Mouse (Mus musculus): ENCODE data around the gene Gm11549. TPM values are rescaled to one million over a fixed set of nuclear protein-coding genes. Genes with fewer than 3 reads are reported as not detected.

The Gm11549 gene
- polyA plus RNA-seq, 1 experiment: 0.30 TPM

GRCm38 (mm10) chr3:36473222-36473621 lies 48.4 kb downstream of the Gm11549 start:
- Histone ChIP-seq H3K36me3 (ENCODE audit: control insufficient read depth, insufficient read depth, low read length) (no peaks in the 10 kb centered on the region), H3K4me1 (replicated peaks; ENCODE audit: control insufficient read depth, insufficient read depth, low read length) (peaks cover 13% of the 10 kb centered on the region), H3K27ac (ENCODE audit: control insufficient read depth, insufficient read depth, low read length) (no peak overlapping the region), H3K27me3 (ENCODE audit: control insufficient read depth, insufficient read depth, low read length) (no peaks in the 10 kb centered on the region), H3K4me3 (ENCODE audit: control insufficient read depth, insufficient read depth, low read length) (no peak overlapping the region)
- TF ChIP-seq POLR2A (IDR thresholded peaks at IDR 0.05; ENCODE audit: control insufficient read depth, extremely low read depth, insufficient read depth, low read length, poor library complexity) (no peak), CTCF (IDR thresholded peaks at IDR 0.05; ENCODE audit: borderline replicate concordance, control insufficient read depth, extremely low read depth, insufficient read depth, low read length, poor library complexity) (no peak)
- DNase-seq: no peak
- 74% methylated on average over 5 of the region's 5 CpGs for WGBS

DNA sequence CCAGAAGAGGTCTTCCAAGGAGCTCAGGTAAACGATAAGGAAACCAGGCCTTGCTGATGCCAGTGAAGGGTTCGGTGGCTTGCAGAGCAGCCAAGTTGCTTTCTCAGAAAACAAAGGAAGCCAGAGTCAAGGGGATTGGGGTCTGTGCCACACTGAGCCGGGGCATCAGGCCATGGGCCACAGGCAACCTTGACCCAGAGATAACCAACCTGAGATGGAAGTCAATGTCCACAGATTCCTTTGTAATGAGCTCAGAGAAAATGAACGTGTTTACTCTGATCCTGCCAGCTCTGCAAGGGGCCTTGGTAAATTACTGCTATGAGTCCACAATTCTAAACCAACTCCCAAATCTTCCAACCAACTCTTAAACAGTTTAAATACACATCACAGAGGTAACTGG lies 49.8 kb downstream of the Gm11549 start:
- no peak for TF ChIP-seq CTCF (IDR thresholded peaks at IDR 0.05; ENCODE audit: borderline replicate concordance, control insufficient read depth, extremely low read depth, insufficient read depth, low read length, poor library complexity)
- no peak for TF ChIP-seq POLR2A (IDR thresholded peaks at IDR 0.05; ENCODE audit: control insufficient read depth, extremely low read depth, insufficient read depth, low read length, poor library complexity)
- H3K4me3 ChIP-seq (ENCODE audit: control insufficient read depth, insufficient read depth, low read length): no peak overlapping the region
- DNase-seq: no peak
- H3K36me3 ChIP-seq (ENCODE audit: control insufficient read depth, insufficient read depth, low read length): no peaks in the 10 kb centered on the region
- peaks cover 13% of the 10 kb centered on the region for H3K4me1 ChIP-seq (replicated peaks; ENCODE audit: control insufficient read depth, insufficient read depth, low read length)
- no peaks in the 10 kb centered on the region for H3K27me3 ChIP-seq (ENCODE audit: control insufficient read depth, insufficient read depth, low read length)
- 90% methylated on average over 4 of the region's 4 CpGs for WGBS
- H3K27ac ChIP-seq (ENCODE audit: control insufficient read depth, insufficient read depth, low read length): no peak overlapping the region

DNA sequence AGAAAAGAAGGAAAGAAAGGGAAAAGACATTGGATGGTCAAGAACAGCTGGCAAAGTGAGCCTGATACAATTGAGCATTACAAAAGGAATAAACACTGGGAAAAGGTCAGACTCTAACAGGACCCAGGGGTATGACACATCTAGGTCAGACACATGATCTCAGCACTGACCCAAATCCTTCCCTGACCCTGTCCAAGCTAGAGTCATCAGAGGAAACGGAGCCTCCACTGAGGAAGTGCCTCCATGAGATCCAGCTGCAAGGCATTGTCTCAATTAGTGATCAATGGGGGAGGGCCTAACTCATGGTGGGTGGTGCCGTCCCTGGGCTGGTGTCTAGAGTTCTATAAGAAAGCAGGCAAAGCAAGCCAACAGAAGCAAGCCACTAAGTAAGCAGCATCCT lies 52.7 kb downstream of the Gm11549 start:
- 95% methylated on average over 2 of the region's 2 CpGs for WGBS
- no peak overlapping the region for H3K27ac ChIP-seq (ENCODE audit: control insufficient read depth, insufficient read depth, low read length)
- H3K36me3 ChIP-seq (ENCODE audit: control insufficient read depth, insufficient read depth, low read length): no peaks in the 10 kb centered on the region
- no peaks in the 10 kb centered on the region for H3K27me3 ChIP-seq (ENCODE audit: control insufficient read depth, insufficient read depth, low read length)
- no peak overlapping the region for H3K4me3 ChIP-seq (ENCODE audit: control insufficient read depth, insufficient read depth, low read length)
- TF ChIP-seq CTCF (IDR thresholded peaks at IDR 0.05; ENCODE audit: borderline replicate concordance, control insufficient read depth, extremely low read depth, insufficient read depth, low read length, poor library complexity): no peak
- TF ChIP-seq POLR2A (IDR thresholded peaks at IDR 0.05; ENCODE audit: control insufficient read depth, extremely low read depth, insufficient read depth, low read length, poor library complexity): no peak
- no peaks in the 10 kb centered on the region for H3K4me1 ChIP-seq (replicated peaks; ENCODE audit: control insufficient read depth, insufficient read depth, low read length)
- no peak for DNase-seq

DNA sequence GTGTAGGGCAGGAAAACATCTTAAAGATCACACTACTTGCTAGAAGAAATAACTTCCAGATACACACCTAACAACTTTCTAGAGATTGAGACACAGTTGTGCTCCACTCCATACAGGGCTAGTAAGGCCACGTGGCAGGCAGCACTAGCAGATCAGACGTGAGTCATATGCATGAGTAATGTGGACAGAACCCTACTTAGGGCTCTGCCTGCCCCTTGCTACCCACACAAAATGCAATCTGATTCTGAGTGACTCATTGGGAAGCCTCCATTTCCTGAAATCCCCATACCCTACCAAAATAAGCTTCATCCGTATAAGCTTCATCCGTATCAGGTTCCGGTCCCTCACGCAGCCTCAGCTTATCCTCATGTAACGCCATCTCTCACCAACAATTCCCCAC lies 54.0 kb downstream of the Gm11549 start:
- Histone ChIP-seq H3K4me3 (ENCODE audit: control insufficient read depth, insufficient read depth, low read length) (no peak overlapping the region), H3K27ac (ENCODE audit: control insufficient read depth, insufficient read depth, low read length) (no peak overlapping the region), H3K27me3 (ENCODE audit: control insufficient read depth, insufficient read depth, low read length) (no peaks in the 10 kb centered on the region; the same call in 1 of the 2 replicates), H3K36me3 (ENCODE audit: control insufficient read depth, insufficient read depth, low read length) (no peaks in the 10 kb centered on the region), H3K4me1 (replicated peaks; ENCODE audit: control insufficient read depth, insufficient read depth, low read length) (no peaks in the 10 kb centered on the region)
- no peak for DNase-seq
- TF ChIP-seq POLR2A (IDR thresholded peaks at IDR 0.05; ENCODE audit: control insufficient read depth, extremely low read depth, insufficient read depth, low read length, poor library complexity): no peak
- TF ChIP-seq CTCF (IDR thresholded peaks at IDR 0.05; ENCODE audit: borderline replicate concordance, control insufficient read depth, extremely low read depth, insufficient read depth, low read length, poor library complexity): no peak
- WGBS: 88% methylated on average over 7 of the region's 7 CpGs

- no peak overlapping the region for H3K27ac ChIP-seq (ENCODE audit: control insufficient read depth, insufficient read depth, low read length)
- H3K4me1 ChIP-seq (replicated peaks; ENCODE audit: control insufficient read depth, insufficient read depth, low read length): no peaks in the 10 kb centered on the region
- DNase-seq: no peak
- 69% methylated on average over 7 of the region's 7 CpGs for WGBS
- peaks cover 4% of the 10 kb centered on the region; the same call in 1 of the 2 replicates for H3K36me3 ChIP-seq (ENCODE audit: control insufficient read depth, insufficient read depth, low read length)
- no peak for TF ChIP-seq POLR2A (IDR thresholded peaks at IDR 0.05; ENCODE audit: control insufficient read depth, extremely low read depth, insufficient read depth, low read length, poor library complexity)
- no peak for TF ChIP-seq CTCF (IDR thresholded peaks at IDR 0.05; ENCODE audit: borderline replicate concordance, control insufficient read depth, extremely low read depth, insufficient read depth, low read length, poor library complexity)
- no peaks in the 10 kb centered on the region; the same call in 1 of the 2 replicates for H3K27me3 ChIP-seq (ENCODE audit: control insufficient read depth, insufficient read depth, low read length)
- H3K4me3 ChIP-seq (ENCODE audit: control insufficient read depth, insufficient read depth, low read length): no peak overlapping the region
Observed at GRCm38 (mm10) chr3:36465538-36465937, 56.1 kb downstream of the Gm11549 start.

Other genes starting within 250 kb of the Gm11549 start
- gene Anxa5, start 45.9 kb downstream of the Gm11549 start, polyA plus RNA-seq (2012; rRNA removed): 374 and 442 TPM in 2 replicates
- 1.2 and 1.5 TPM in 2 replicates for gene 1810062G17Rik, start 45.9 kb downstream of the Gm11549 start, polyA plus RNA-seq (2012; rRNA removed)
- gene Exosc9, start 30.8 kb upstream of the Gm11549 start, polyA plus RNA-seq (2012; rRNA removed): 8.3 and 11.4 TPM in 2 replicates
- gene Ccna2, start 50.3 kb upstream of the Gm11549 start, polyA plus RNA-seq (2012; rRNA removed): 196 and 359 TPM in 2 replicates
- gene Bbs7, start 91.7 kb upstream of the Gm11549 start, polyA plus RNA-seq (2012; rRNA removed): 1.0 and 2.4 TPM in 2 replicates
- 0.43 and 0.58 TPM in 2 replicates for gene Trpc3, start 168.4 kb upstream of the Gm11549 start, polyA plus RNA-seq (2012; rRNA removed)

Data from thymus, adult 2 months (tissue).